Mouse (Mus musculus): ENCODE measurements around the gene Cyp4a30b. TPM values are rescaled to one million over a fixed set of nuclear protein-coding genes. Genes with fewer than 3 reads are reported as not detected.

Cyp4a30b gene
- polyA plus RNA-seq, 1 experiment from 2014 or later = not detected

Other genes with a start within 250 kb of the Cyp4a30b start
- gene Cyp4a29, start 210.5 kb upstream of the Cyp4a30b start, polyA plus RNA-seq (2016; fragmentation: Nextera tagmentation; extraction: Ambion mirVana) = not detected in 2 replicates
- gene Cyp4a12a, start 153.6 kb upstream of the Cyp4a30b start, polyA plus RNA-seq (2016; fragmentation: Nextera tagmentation; extraction: Ambion mirVana) = not detected in 2 replicates
- gene Cyp4a12b, start 41.0 kb upstream of the Cyp4a30b start, polyA plus RNA-seq (2016; fragmentation: Nextera tagmentation; extraction: Ambion mirVana) = not detected in 2 replicates
- not detected in 2 replicates for gene Cyp4a14, start 43.5 kb downstream of the Cyp4a30b start, polyA plus RNA-seq (2016; fragmentation: Nextera tagmentation; extraction: Ambion mirVana)
- not detected in 2 replicates for gene Cyp4a10, start 65.7 kb downstream of the Cyp4a30b start, polyA plus RNA-seq (2016; fragmentation: Nextera tagmentation; extraction: Ambion mirVana)
- gene Cyp4a31, start 111.0 kb downstream of the Cyp4a30b start, polyA plus RNA-seq (2016; fragmentation: Nextera tagmentation; extraction: Ambion mirVana) = not detected in 2 replicates
- not detected in 2 replicates for gene Cyp4a32, start 148.4 kb downstream of the Cyp4a30b start, polyA plus RNA-seq (2016; fragmentation: Nextera tagmentation; extraction: Ambion mirVana)
- 0.60 and 0.62 TPM in 2 replicates for gene Cyp4b1, start 195.1 kb downstream of the Cyp4a30b start, polyA plus RNA-seq (2016; fragmentation: Nextera tagmentation; extraction: Ambion mirVana)

All from heart, embryonic 10.5 days (tissue).